Mouse (Mus musculus) v-Abl transformed pro-B cells (cell line): Measurements from ENCODE around the gene Akr7a5.

Source experiments
- in situ Hi-C, 2 experiments: fragments of 400-800 bp; cut with MboI; formaldehyde crosslinking; loops; one replicate each; pipeline ENCODE4 v1.15.1; 2025; ENCODE audit not compliant: unreplicated experiment in 2 of 2

Gene Akr7a5

DNA sequence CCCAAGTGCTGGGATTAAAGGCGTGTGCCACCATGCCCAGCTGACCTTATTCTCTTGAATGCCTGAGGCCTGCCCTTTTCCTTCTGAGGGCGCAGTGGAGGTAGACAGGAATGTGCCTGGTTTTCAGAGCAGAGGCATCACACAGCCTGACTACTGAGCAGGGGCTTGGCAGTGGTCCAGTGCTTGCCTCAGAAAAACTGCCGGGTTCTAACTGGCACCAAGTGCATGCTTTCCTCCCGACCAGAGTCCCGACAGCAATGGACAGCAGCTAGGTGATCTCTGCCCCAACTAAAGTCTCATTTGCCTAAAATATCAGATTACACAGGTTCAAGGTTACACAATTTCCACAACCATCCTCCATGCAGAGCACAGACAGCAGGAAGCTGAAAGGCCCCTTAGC lies 33.2 kb downstream of the Akr7a5 start:
- in situ Hi-C loops, result loop anchor here in 1 of 2 experiments (5.0 kb wide), 1 partner anchor 261 kb away; no protein-coding TSS in a partner anchor

DNA sequence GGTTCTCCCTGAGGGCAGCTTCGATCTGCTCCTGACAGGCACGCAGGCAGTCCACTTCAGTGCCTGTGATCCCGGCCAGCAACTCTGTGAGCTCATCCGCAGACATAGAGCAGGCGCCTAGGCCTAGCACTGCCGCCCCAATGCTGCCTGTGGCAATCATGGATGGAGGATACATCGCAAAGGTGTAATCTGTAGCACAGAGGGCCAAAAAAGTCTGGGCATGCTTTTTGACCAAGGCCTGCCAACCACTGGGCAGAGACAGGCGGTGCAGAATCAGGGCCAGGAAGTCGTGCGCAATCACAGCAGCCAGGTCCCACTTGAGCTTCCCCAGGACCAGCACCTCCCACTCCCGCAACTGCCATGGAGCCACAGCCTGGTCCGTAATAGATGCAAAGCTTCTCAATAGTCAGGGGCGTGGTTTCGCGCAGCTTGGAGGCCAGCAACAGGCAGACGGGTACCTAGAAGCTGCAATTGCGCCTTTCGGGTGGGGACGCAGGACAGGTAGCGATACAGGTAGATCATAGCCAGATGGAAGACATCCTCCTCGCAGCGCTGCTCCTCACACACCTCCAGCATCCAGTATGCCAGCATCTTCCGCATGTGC lies 35.0 kb downstream of the Akr7a5 start:
- in situ Hi-C loops, result no loop called here

GRCm38 (mm10) chr4:139351931-139352711 lies 41.6 kb downstream of the Akr7a5 start, which contains the start of the genes Mrto4, Emc1 and Ubr4:
Gene Mrto4 (minus strand): TSS chr4:139352576.
Gene Emc1 (plus strand): TSS chr4:139352587.
Gene Ubr4 (plus strand): TSS chr4:139352609.
- in situ Hi-C loops, result no loop called here

DNA sequence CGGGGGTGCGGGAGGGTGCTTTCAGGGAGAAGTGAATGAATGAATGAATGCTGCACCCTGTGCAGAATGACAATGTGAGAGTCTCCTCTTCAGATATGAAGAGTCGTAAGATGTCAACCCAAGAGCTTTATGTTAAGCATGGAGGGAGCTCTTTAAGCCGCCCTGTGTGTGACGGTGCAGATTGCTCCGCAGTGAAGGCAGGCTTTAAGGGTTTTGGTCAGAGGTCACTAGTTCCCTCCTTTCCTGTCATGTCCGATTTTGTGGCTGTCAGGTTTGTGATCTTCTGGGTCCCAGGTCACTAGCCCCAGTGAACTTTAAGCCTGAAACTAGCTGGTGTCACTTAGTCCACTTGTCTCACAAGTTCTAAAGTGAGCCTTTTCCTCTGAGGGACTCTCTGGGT lies 42.3 kb downstream of the Akr7a5 start:
- in situ Hi-C loops, result no loop called here

DNA sequence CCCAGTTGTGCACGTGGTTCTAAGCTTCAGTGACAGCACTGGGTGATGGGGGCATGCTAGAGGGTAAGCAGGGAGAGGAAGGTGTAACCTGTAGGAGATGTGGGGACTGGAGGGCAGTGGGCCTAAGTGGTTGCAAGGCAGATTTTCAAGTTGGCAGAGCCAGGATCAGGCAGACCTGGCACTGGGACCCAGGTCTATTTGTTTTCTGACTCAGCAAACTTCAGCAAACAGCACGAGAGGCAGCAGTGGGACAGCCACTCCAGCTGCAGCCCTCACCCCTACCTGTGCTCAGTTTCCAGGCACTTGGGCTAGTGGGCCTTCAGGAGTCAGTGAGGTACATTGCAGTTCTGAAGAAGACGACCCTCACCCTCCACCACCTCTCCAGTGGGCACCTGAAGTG lies 46.7 kb downstream of the Akr7a5 start:
- in situ Hi-C loops, result no loop called here

- in situ Hi-C loops, result no loop called here
These were observed 50.4 kb downstream of the Akr7a5 start for GRCm38 (mm10) chr4:139360761-139361548.

GRCm38 (mm10) chr4:139367336-139367735 lies 56.8 kb downstream of the Akr7a5 start:
- in situ Hi-C loops, result no loop called here
